Mouse (Mus musculus) CD4-positive, CD25-positive, alpha-beta regulatory T cell, adult 2 months (primary cell): ENCODE data around the gene Ccl12.

Experiments
- DNase-seq: peaks from one replicate; pipeline ENCODE4 v3.0.0-alpha.2; 2012; ENCODE audit warnings: low read depth, low spot score

Gene Ccl12

GRCm38 (mm10) chr11:82139492-82140094, 37.9 kb downstream of the Ccl12 start:
- DNase-seq, result no peak
